Mouse (Mus musculus): ENCODE measurements around the gene Adh7. TPM values are rescaled to one million over a fixed set of nuclear protein-coding genes. Genes with fewer than 3 reads are reported as not detected.
A peak's percentile ranks its signal among the peaks of the same experiment; 100 is the strongest.

Gene Adh7
- polyA plus RNA-seq, 1 experiment from 2014 or later: 0.27 TPM

DNA sequence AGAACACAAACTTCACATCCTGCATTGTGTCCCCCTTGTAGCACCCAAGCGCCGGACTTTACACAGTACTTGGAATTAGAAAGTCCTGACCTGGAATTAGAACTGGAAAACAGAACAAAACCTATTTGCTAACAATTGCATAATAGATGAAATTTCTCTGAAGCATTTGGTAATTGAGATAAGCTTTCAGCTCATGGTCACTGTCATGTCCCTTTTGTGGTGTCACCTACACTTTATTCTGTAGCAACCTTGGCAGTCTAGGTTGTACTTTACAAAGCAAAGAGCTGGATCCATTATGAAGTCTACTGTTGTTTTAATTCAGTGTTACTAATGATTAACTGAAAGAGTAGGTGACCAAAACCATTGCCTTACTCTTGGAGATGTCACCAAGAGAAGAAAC, 9.5 kb downstream of the Adh7 start:
- Histone ChIP-seq H3K4me1 (ENCODE audit: control insufficient read depth, low read depth, low read length) (no peaks in the 10 kb centered on the region), H3K27ac (ENCODE audit: low read length) (no peak overlapping the region)
- WGBS (ENCODE audit: insufficient replicate concordance): 74% methylated on average over 2 of the region's 2 CpGs

DNA sequence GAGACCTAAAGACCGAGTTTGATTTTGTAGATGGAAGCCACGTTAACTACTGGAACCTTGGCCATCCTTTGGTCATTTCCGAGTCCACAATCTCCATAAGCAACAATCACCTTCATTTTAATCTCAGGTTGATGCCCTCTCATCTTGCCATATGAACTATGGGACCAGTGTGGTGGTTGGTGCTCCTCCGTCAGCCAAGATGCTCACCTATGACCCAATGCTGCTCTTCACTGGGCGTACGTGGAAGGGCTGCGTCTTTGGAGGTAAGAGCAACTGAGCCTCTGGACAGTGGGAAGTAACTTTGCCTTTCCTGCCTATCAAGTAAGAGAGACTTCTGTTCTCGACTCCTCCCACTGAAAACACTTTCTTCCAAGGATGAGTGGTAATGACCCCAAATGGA, 10.2 kb downstream of the Adh7 start:
- H3K27ac ChIP-seq (ENCODE audit: low read length): no peak overlapping the region
- H3K9me3 ChIP-seq (replicated peaks; ENCODE audit: control insufficient read depth, low read length): no peaks in the 10 kb centered on the region
- no peak overlapping the region for H3K4me3 ChIP-seq (ENCODE audit: low read depth, low read length)
- no peaks in the 10 kb centered on the region for H3K4me1 ChIP-seq (ENCODE audit: control insufficient read depth, low read depth, low read length)
- WGBS (ENCODE audit: insufficient replicate concordance): 64% methylated on average over 8 of the region's 8 CpGs
- ATAC-seq (ENCODE audit: low read depth): no peak
- no peak overlapping the region for H3K4me2 ChIP-seq (ENCODE audit: low read depth, low read length)
- H3K36me3 ChIP-seq (ENCODE audit: control insufficient read depth, insufficient read depth): no peaks in the 10 kb centered on the region
- no peak overlapping the region for H3K9ac ChIP-seq (ENCODE audit: low read depth, low read length)
- H3K27me3 ChIP-seq (ENCODE audit: control insufficient read depth, insufficient read depth, low read depth, low read length): no peaks in the 10 kb centered on the region

More for the DNA sequence above, 9.5 kb downstream of the Adh7 start:
- ATAC-seq (ENCODE audit: low read depth): peak; percentile 22; the same call in 1 of the 2 replicates
- Histone ChIP-seq H3K36me3 (ENCODE audit: control insufficient read depth, insufficient read depth) (no peaks in the 10 kb centered on the region), H3K4me2 (ENCODE audit: low read depth, low read length) (no peak overlapping the region), H3K27me3 (ENCODE audit: control insufficient read depth, insufficient read depth, low read depth, low read length) (no peaks in the 10 kb centered on the region), H3K4me3 (ENCODE audit: low read depth, low read length) (no peak overlapping the region), H3K9me3 (replicated peaks; ENCODE audit: control insufficient read depth, low read length) (no peaks in the 10 kb centered on the region), H3K9ac (ENCODE audit: low read depth, low read length) (no peak overlapping the region)

DNA sequence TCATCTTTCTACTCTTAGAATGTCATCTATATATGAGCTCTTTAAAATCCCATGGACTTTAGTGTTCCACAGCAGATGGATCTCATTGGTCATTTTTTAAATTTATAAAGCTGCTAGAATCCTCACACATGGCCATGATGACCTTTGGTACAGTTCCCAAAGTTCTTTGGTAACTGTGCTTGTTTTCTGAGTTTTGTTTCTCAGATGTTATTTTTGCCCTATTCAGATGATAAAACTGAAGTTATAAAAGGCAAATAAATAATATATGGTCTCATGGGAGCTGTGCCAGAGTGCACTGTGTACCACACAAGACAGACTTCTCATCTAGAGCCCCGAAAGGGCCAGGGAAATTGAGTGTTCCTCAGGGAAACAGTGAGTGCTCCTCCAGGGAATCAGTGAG, 11.9 kb downstream of the Adh7 start:
- H3K27ac ChIP-seq (ENCODE audit: low read length): no peak overlapping the region
- no peak for ATAC-seq (ENCODE audit: low read depth)
- no peaks in the 10 kb centered on the region for H3K4me1 ChIP-seq (ENCODE audit: control insufficient read depth, low read depth, low read length)
- H3K9me3 ChIP-seq (replicated peaks; ENCODE audit: control insufficient read depth, low read length): no peaks in the 10 kb centered on the region
- WGBS (ENCODE audit: insufficient replicate concordance): 74% methylated on average over 1 of the region's 1 CpGs
- H3K4me2 ChIP-seq (ENCODE audit: low read depth, low read length): no peak overlapping the region
- H3K4me3 ChIP-seq (ENCODE audit: low read depth, low read length): no peak overlapping the region
- H3K36me3 ChIP-seq (ENCODE audit: control insufficient read depth, insufficient read depth): no peaks in the 10 kb centered on the region
- H3K27me3 ChIP-seq (ENCODE audit: control insufficient read depth, insufficient read depth, low read depth, low read length): no peaks in the 10 kb centered on the region
- no peak overlapping the region for H3K9ac ChIP-seq (ENCODE audit: low read depth, low read length)

DNA sequence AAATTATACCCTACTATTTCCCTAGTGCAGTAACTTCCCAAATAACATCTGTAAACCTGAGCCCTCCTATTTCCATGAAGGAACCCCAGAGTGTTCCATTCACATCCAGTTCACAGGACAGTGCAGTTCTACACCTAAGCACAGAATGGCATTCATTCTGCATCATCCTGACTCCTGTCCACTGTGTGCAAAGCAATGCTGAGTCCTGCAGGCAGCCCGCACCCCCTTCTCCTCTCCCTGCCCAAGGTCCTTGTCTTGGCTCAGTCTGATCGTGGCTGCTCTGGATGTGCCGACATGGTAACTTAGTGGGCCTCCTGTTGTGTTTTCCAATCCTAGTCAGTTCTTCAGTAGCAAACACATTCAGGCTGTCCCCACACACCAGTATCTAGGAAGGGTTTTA, 12.7 kb downstream of the Adh7 start:
- Histone ChIP-seq H3K9ac (ENCODE audit: low read depth, low read length) (no peak overlapping the region), H3K27ac (ENCODE audit: low read length) (no peak overlapping the region)

DNA sequence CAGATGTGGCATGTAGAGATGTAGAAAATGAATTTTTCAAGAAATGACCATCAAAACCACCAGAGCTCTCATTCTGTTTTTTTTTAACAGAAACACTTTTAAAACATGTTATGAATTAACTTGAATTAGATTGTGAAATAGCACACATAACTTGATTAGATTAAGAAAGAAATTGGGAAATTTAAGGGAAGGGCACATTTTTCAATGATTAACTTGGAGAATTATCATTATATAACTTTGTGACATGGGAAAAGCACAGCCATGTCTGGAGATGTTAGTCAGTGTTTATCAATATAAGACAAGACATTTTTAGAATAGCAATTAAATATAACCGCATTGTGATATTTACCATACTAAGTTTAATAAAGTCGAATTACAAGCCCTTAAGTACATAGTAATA, 14.0 kb downstream of the Adh7 start:
- no peak for ATAC-seq (ENCODE audit: low read depth)
- WGBS (ENCODE audit: insufficient replicate concordance): 50% methylated on average over 2 of the region's 2 CpGs
- no peaks in the 10 kb centered on the region for H3K36me3 ChIP-seq (ENCODE audit: control insufficient read depth, insufficient read depth)

More for the DNA sequence above, 12.7 kb downstream of the Adh7 start:
- Histone ChIP-seq H3K4me2 (ENCODE audit: low read depth, low read length) (no peak overlapping the region), H3K4me1 (ENCODE audit: control insufficient read depth, low read depth, low read length) (no peaks in the 10 kb centered on the region), H3K27me3 (ENCODE audit: control insufficient read depth, insufficient read depth, low read depth, low read length) (no peaks in the 10 kb centered on the region), H3K9me3 (replicated peaks; ENCODE audit: control insufficient read depth, low read length) (no peaks in the 10 kb centered on the region), H3K4me3 (ENCODE audit: low read depth, low read length) (no peak overlapping the region), H3K36me3 (ENCODE audit: control insufficient read depth, insufficient read depth) (no peaks in the 10 kb centered on the region)
- 67% methylated on average over 3 of the region's 3 CpGs for WGBS (ENCODE audit: insufficient replicate concordance)
- no peak for ATAC-seq (ENCODE audit: low read depth)

DNA sequence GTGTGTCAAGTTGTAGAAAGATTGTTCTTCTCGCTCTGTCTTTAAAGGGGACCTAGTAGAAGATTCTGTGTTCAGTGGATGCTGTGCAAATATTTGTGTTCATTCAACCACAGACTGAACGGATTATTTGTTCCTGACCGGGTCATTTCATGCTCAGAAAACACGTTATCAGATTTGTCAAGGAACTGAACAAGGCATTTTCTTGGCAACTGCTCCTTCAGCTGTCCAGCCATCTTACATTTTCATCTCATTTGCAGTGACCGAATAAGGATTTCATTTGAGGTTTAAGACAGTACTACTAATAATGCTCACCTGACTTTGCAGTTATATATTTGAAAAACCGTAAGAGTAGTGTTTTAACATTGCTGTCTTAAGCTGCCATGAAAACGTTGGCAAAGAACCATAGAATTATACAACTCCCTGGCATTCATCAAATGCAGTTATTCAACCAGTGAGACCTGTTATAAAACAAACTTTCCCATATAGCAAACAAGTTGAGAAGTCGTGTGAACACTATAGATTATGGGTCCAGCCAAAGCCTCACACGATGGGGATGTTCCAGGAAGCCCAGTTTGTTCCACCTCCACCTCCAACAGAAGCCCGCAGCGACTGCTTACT, 19.1 kb downstream of the Adh7 start:
- Histone ChIP-seq H3K9me3 (replicated peaks; ENCODE audit: control insufficient read depth, low read length) (no peaks in the 10 kb centered on the region), H3K4me1 (ENCODE audit: control insufficient read depth, low read depth, low read length) (no peaks in the 10 kb centered on the region; the same call in 1 of the 2 replicates), H3K4me3 (ENCODE audit: low read depth, low read length) (no peak overlapping the region), H3K27ac (ENCODE audit: low read length) (no peak overlapping the region), H3K4me2 (ENCODE audit: low read depth, low read length) (no peak overlapping the region), H3K36me3 (ENCODE audit: control insufficient read depth, insufficient read depth) (no peaks in the 10 kb centered on the region), H3K27me3 (ENCODE audit: control insufficient read depth, insufficient read depth, low read depth, low read length) (no peaks in the 10 kb centered on the region), H3K9ac (ENCODE audit: low read depth, low read length) (no peak overlapping the region)
- ATAC-seq (ENCODE audit: low read depth): no peak
- 59% methylated on average over 11 of the region's 11 CpGs for WGBS (ENCODE audit: insufficient replicate concordance)

More for the DNA sequence above, 14.0 kb downstream of the Adh7 start:
- no peak overlapping the region for H3K4me3 ChIP-seq (ENCODE audit: low read depth, low read length)
- H3K4me1 ChIP-seq (ENCODE audit: control insufficient read depth, low read depth, low read length): no peaks in the 10 kb centered on the region
- no peak overlapping the region for H3K9ac ChIP-seq (ENCODE audit: low read depth, low read length)
- no peak overlapping the region for H3K4me2 ChIP-seq (ENCODE audit: low read depth, low read length)
- H3K27ac ChIP-seq (ENCODE audit: low read length): no peak overlapping the region
- H3K27me3 ChIP-seq (ENCODE audit: control insufficient read depth, insufficient read depth, low read depth, low read length): no peaks in the 10 kb centered on the region
- H3K9me3 ChIP-seq (replicated peaks; ENCODE audit: control insufficient read depth, low read length): no peaks in the 10 kb centered on the region

DNA sequence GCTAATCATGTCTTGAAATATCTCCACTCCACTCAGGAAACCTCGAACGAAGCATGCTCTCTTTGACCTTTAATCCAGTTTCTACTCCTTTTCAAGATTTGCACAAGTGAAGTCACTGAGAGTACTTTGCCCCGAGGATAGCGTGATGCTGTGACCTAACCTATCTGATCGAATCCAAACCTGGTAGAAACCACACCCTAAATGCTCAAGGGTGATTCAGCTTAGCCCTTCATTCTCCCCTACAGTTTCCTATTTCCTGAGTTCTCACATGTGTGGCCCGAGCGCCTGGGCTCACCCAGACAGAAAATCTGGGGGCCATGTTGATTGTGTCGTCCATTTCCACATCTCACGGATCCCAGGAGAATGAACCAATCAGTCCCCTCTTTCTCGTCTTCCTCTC, 20.5 kb downstream of the Adh7 start:
- H3K4me2 ChIP-seq (ENCODE audit: low read depth, low read length): no peak overlapping the region
- H3K9ac ChIP-seq (ENCODE audit: low read depth, low read length): no peak overlapping the region
- H3K4me3 ChIP-seq (ENCODE audit: low read depth, low read length): no peak overlapping the region
- no peaks in the 10 kb centered on the region for H3K36me3 ChIP-seq (ENCODE audit: control insufficient read depth, insufficient read depth)
- no peaks in the 10 kb centered on the region; the same call in 1 of the 2 replicates for H3K4me1 ChIP-seq (ENCODE audit: control insufficient read depth, low read depth, low read length)
- H3K9me3 ChIP-seq (replicated peaks; ENCODE audit: control insufficient read depth, low read length): no peaks in the 10 kb centered on the region
- no peaks in the 10 kb centered on the region for H3K27me3 ChIP-seq (ENCODE audit: control insufficient read depth, insufficient read depth, low read depth, low read length)
- ATAC-seq (ENCODE audit: low read depth): no peak
- H3K27ac ChIP-seq (ENCODE audit: low read length): no peak overlapping the region
- 52% methylated on average over 10 of the region's 10 CpGs for WGBS (ENCODE audit: insufficient replicate concordance)

DNA sequence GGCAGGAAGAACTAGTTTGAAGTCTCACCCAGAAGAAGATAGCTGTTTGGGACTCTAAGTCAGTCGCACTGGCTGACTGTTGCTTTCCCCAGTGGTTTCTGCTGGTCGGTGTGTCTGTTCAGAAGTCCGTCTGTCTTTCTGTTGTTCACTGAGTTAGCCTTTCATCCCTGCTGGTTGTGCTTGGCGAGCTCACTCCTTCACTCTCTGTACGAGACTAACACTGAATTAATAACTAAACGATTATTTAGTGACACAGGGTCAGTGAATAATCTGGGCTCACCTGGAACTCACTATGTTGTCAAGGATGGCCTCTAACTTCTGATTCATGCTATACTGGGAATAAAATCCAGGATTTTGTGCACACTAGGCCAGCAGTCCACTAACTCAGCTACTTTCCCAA, 21.9 kb downstream of the Adh7 start:
- Histone ChIP-seq H3K9me3 (replicated peaks; ENCODE audit: control insufficient read depth, low read length) (no peaks in the 10 kb centered on the region), H3K36me3 (ENCODE audit: control insufficient read depth, insufficient read depth) (no peaks in the 10 kb centered on the region), H3K4me1 (ENCODE audit: control insufficient read depth, low read depth, low read length) (no peaks in the 10 kb centered on the region; the same call in 1 of the 2 replicates), H3K9ac (ENCODE audit: low read depth, low read length) (no peak overlapping the region), H3K27me3 (ENCODE audit: control insufficient read depth, insufficient read depth, low read depth, low read length) (no peaks in the 10 kb centered on the region), H3K4me2 (ENCODE audit: low read depth, low read length) (no peak overlapping the region), H3K27ac (ENCODE audit: low read length) (no peak overlapping the region), H3K4me3 (ENCODE audit: low read depth, low read length) (no peak overlapping the region)
- 71% methylated on average over 6 of the region's 6 CpGs for WGBS (ENCODE audit: insufficient replicate concordance)
- ATAC-seq (ENCODE audit: low read depth): no peak

DNA sequence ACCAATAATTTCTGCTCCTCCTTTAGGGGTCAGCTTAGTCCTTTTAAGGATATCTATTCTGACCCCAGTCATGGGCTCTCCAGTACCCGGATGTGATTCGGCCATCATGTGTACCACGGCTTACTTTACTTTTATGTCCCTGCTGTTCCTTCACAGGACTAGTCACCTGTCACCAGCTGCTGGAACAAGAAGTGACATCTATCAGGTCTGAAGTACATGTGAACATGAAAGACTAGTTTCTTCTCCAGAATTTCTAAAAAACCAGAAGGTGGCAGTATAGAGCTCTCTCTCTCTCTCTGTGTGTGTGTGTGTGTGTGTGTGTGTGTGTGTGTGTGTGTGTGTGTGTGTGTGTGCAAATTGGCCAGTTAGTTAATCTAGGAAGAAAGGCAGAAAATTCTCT, 22.9 kb downstream of the Adh7 start:
- 70% methylated on average over 3 of the region's 3 CpGs for WGBS (ENCODE audit: insufficient replicate concordance)
- Histone ChIP-seq H3K27ac (ENCODE audit: low read length) (no peak overlapping the region), H3K4me3 (ENCODE audit: low read depth, low read length) (no peak overlapping the region), H3K36me3 (ENCODE audit: control insufficient read depth, insufficient read depth) (no peaks in the 10 kb centered on the region), H3K27me3 (ENCODE audit: control insufficient read depth, insufficient read depth, low read depth, low read length) (no peaks in the 10 kb centered on the region), H3K9me3 (replicated peaks; ENCODE audit: control insufficient read depth, low read length) (no peaks in the 10 kb centered on the region), H3K4me2 (ENCODE audit: low read depth, low read length) (no peak overlapping the region), H3K9ac (ENCODE audit: low read depth, low read length) (no peak overlapping the region), H3K4me1 (ENCODE audit: control insufficient read depth, low read depth, low read length) (no peaks in the 10 kb centered on the region; the same call in 1 of the 2 replicates)
- ATAC-seq (ENCODE audit: low read depth): no peak

Data from liver, embryonic 16.5 days (tissue).